Mouse (Mus musculus) right cerebral cortex, adult 2 months (tissue): ENCODE data around the gene Acvr2b.

Experiments
- DNase-seq, 2 experiments: peaks; one replicate each; pipeline ENCODE4 v3.0.0; 2021 to 2022; ENCODE audit warnings: low spot score in 2 of 2

Gene Acvr2b

DNA sequence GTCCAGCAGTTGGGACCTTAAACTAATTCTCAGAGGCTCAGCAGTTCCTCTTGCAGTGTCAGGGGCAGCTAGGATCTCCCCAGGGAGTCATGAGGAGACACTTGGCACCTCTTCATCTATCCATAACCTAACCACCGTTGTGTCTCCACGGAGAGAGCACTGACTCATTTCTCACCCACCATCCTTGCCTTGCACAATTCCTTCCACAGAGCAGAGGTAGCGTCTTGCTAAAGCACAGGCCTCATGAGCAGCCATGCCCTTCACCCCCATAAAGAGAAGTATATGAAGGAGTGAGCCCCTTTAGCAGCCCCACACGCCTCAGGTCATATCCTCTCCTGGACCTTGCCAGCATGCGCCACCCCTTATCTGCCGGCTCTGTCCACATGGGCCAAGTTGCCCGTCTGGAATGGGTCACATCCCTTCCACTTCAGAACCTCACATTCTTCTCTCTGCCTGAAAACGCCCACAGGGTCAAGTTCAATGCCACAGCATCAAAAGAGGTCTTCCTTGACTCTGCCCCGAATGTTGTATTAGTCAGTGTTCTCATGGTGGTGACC, 71.8 kb downstream of the Acvr2b start:
- peak in 1 of 2 experiments; percentile 34 for DNase-seq

DNA sequence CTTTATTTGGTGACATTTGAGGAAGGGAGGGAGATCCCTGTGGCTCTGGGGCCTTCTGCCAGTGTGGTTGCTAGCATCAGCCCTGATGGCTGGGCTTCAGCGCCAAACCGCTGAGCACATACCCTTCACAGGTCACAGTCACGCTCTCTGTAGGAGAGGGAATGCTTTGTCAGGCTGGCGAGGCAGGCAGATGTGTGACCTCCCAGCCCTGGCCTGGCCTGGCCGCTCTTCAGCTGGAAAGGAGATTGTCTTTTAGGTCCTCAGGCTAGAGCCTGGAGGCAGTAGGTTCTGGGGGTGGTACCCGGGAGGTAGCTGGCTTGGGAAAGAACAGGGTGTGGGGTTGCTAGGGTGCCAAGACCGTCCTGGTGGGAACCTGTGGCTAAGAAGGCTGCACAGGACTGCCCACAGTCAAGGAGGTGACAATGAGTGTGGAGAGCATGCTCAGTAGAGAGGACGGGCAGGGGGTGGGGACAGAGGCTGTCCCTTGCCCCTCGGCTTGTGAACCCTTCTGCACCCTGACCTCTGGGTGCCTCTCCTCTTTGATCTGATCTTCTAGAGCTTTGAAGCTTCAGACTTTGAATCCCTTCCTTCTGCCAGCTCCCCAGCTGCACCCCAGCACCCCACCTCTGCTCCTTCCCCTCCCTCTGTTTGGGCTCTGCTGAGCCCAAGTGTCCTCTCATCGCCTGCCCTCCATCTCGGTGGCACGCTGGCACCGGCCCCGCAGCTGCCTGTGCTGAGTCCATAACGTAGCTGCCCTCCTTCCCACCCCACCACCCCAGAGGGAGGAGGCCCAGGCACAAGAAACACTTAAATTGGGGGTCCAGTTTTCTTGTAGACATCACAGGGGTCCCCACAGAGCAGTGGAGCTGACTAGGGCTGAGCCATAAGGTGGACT, 73.0 kb downstream of the Acvr2b start:
- DNase-seq = no peak

DNA sequence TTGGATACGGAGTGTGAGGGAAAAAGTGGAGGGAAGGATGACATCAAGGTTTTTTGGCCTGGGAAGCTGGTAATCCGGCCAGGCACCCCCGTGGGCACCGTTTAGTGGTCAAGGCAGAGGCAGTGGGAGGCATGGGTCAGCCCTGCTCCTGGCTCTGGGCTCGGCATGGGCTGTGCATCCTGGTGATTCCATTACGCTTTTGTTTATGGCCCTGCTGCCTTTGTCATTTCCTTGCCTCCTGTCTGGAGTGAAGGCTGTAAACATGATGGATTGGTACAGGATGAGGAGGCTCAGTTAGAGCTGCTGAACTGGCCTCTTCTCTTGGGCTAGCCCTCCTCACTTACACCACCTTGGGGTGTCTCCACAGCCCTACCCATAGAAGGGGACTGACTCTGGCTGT, 75.8 kb downstream of the Acvr2b start:
- DNase-seq = no peak

DNA sequence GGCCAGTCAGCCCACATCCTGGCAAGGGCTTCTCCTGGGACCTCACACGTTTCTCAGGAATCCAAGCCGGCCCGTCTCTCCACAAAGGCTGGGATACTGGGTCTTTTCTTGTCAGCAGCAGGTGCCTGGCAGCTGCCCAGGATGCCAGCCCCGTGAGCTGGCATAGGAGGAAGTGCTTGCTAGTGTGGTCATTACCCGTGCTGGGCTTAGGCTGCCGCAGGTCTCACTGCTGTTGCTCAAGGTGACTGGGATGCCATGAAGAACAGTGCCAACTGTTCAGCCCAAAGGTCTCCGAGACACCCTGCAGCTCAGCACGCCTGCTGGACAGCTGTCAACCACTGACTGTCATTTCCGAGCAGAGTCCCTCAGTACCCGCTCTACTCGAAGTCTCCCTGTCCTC, 76.4 kb downstream of the Acvr2b start:
- DNase-seq = no peak

DNA sequence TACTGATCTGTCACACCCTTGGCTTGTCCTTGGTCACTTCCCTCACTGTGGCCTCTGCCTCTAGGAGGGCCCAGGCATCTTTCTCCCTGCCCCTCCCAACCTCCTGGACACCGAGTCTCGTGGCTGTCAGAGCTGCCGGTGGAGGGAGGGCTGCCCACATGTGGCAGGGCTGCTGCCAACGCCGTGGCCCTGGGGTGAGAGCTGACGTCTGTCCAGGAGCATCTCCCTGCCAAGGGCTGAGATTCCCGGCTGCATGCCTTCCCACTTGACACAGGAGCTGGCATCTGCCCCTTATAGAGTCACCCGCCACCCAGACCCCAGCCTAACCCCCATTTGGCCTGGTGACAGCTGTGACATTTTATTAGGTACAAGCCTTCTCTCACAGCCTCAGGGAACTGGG, 77.4 kb downstream of the Acvr2b start:
- DNase-seq = no peak

DNA sequence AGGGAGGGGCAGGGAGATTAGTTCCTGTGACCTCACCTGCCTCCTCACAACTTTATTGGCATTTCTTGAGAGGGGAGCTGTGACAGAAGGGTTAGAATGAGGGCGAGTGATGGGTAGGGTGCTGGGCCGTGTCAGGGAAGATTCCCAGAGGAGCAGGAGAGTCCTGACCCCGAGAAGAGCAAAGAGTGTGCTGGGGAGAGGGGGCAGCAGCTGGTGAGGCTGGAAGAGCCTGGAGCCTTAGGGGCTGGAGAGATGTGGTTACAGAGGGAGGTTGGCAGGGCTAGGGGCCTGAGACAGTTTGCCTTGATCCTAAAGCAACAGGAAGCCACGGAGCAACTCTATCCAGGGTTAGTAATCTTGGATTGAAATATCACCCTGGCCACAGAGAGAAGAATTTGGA, 79.7 kb downstream of the Acvr2b start:
- DNase-seq = no peak

DNA sequence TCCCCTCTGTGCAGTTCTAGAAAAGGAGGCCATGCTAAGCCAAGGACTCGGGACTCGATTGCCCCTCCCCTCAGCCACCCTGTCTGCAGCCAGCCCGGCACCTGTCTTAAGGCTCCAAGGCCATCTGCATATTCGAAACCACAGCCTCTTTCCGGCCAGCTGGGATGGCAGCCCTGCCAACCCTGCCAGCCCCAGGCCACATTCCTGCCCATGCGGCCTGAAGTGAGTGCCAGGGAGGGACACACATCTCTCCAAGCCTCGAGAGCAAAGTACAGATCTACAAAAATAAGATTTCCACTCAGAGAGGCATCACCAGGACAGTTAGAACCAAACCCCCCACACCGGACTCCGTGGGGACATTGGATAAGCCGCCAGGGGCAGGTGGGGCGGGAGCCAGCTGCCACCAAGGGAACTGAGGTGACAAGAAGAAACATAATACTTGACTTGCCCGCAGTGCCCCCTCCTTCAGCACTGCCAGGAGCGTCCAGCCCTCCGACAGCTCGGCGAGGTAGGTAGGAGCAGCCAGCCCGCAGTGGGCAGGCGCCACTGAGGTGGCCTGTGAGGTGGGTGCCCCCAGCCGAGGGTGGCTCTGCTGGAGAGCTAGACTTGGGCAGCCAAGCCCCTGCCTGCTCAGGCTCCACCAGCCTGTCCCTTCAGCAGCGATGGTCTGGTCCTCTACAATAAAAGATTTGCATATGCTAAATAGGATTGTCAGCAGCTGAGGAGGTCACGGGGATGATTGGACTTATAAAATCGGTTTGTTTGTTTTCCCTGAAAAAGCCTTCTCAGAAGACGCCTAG, 81.8 kb downstream of the Acvr2b start:
- no peak for DNase-seq

DNA sequence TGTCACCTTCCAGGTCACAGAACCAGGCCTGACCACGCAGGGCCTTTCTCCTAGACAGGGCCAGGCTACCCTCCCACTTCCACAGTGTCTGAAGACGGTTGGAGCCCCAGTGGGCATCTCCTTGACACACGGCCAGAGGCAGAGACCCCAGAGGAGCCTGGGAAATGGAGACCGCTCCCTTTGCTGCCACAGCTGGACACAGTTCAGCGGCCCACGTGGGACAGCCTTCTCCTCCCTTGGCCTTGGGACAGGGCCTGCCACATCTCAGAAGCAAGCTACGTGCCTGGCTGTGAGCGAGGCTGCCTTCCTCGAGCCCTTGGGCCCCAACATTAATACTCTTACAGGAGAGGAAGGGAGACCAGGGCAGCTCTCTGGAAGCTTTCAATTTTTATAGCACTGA, 82.5 kb downstream of the Acvr2b start:
- DNase-seq = no peak
